Mouse (Mus musculus) stomach, embryonic 15.5 days (tissue): ENCODE measurements around the gene Gm43518. TPM values are rescaled to one million over a fixed set of nuclear protein-coding genes. Genes with fewer than 3 reads are reported as not detected.

Experiments
- ATAC-seq: fragments of 200-750 bp; cut with Nextera tagmentation; 2 replicates; pipeline ENCODE4 v1.8.0; 2017; ENCODE audit warnings: low read depth, moderate number of reproducible peaks, moderate TSS enrichment; ENCODE audit not compliant: insufficient read depth, low FRiP score
- H3K27ac ChIP-seq: fragments of 300-500 bp; sonication (generic); 2 replicates; pipeline ENCODE4 v1.5.1; 2015; ENCODE audit warnings: mild to moderate bottlenecking, inconsistent platforms
- H3K27me3 ChIP-seq: fragments of 300-500 bp; sonication (generic); replicated peaks from 2 replicates; pipeline ENCODE4 v1.6.1; 2015; ENCODE audit warnings: inconsistent platforms
- H3K36me3 ChIP-seq: fragments of 300-500 bp; sonication (generic); 2 replicates; pipeline ENCODE4 v1.6.1; 2015; ENCODE audit warnings: inconsistent platforms
- H3K4me1 ChIP-seq: fragments of 300-500 bp; sonication (generic); 2 replicates; pipeline ENCODE4 v1.6.1; 2015; ENCODE audit warnings: inconsistent platforms
- H3K4me2 ChIP-seq: fragments of 300-500 bp; sonication (generic); 2 replicates; pipeline ENCODE4 v1.6.1; 2015; ENCODE audit warnings: mild to moderate bottlenecking, inconsistent platforms
- H3K4me3 ChIP-seq: fragments of 300-500 bp; sonication (generic); replicated peaks from 2 replicates; pipeline ENCODE4 v1.5.1; 2015; ENCODE audit warnings: inconsistent platforms
- H3K9ac ChIP-seq: fragments of 300-500 bp; sonication (generic); 2 replicates; pipeline ENCODE4 v1.6.1; 2015; ENCODE audit warnings: inconsistent platforms
- H3K9me3 ChIP-seq: fragments of 300-500 bp; sonication (generic); 2 replicates; pipeline ENCODE4 v1.6.1; 2016; ENCODE audit warnings: inconsistent platforms
- WGBS: fragments of 180-500 bp; shearing (Covaris S2); methylation state at CpG from one replicate; pipeline ENCODE4 v1.1.7; 2015; 5-methylcytosine and 5-hydroxymethylcytosine counted together
- polyA plus RNA-seq: library from polyadenylated mRNA; unstranded; fragments of >200 nt; fragmentation: Nextera tagmentation; extraction: Ambion mirVana; gene quantifications from 2 replicates; pipeline ENCODE4 v1.2.1, GENCODE M21; 2015

Gene Gm43518
- polyA plus RNA-seq, 1 experiment from 2014 or later = 2.4 TPM

DNA sequence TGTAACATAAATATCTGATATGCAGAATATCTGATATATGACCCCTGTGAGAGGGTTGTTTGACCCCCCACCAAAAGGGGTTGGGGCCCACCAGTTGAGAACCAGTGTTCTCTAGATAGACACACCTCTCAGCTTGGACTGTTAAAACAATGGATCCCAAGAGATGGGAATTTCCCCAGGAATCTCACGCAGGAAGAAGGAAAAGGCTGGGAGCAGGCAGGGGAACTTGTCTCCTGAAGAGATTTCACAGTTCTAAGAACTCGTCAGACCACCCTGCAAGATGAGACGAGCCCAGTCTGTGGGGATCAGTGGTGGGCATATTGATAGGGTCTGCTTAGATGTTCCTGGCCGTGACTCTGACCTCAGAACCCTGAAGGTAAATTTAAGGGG is 52.8 kb downstream of the Gm43518 start:
- Histone ChIP-seq H3K27ac (0 out of 2 replicates have a peak overlapping the region, but pooled peaks have one; percentile 7), H3K9ac (no peak overlapping the region), H3K36me3 (no peaks in the 10 kb centered on the region), H3K9me3 (no peaks in the 10 kb centered on the region), H3K27me3 (no peaks in the 10 kb centered on the region), H3K4me2 (peak overlapping the region; percentile 4; the same call in 1 of the 2 replicates), H3K4me3 (no peak overlapping the region), H3K4me1 (peaks cover 8% of the 10 kb centered on the region)
- ATAC-seq = no peak
- 57% methylated on average over 4 of the region's 4 CpGs for WGBS

DNA sequence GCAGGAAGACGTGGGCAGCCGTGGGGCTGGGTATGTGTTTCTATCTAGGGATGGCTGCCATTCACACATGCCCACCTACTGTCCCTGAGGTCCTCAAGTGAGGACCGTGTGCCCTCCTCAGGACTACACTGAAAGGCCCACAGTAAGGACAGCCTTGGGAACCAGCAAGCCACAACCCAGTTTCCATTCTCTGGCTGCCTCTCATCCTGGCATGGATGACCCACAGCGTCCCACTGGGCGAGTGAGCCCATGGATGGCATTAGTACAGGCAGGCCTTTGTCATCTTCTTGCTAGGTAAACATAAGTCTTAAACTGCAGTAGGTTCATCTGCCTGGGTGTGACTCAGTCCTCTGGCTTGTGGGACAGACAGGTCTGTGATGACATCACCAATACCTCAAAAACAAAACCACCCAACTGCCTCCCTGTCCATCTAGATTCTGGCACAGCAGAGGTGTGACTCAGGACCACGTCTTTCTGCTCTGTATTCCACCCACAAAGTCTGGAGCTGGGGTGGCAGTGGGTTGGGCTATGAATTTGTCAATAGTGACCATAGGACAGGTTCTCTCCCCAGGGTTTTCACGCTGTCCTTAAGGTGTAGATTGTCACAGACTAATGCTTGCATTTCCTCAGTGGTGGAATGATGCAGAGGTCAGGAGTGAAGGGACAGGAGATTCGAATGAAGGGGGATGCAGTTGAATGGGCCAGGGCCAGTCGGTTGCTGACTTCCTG is 53.5 kb downstream of the Gm43518 start:
- H3K27me3 ChIP-seq = no peaks in the 10 kb centered on the region
- no peak overlapping the region for H3K4me3 ChIP-seq
- no peak overlapping the region for H3K4me2 ChIP-seq
- no peaks in the 10 kb centered on the region for H3K36me3 ChIP-seq
- H3K9me3 ChIP-seq = no peaks in the 10 kb centered on the region
- no peak for ATAC-seq
- H3K4me1 ChIP-seq = peaks cover 12% of the 10 kb centered on the region
- H3K27ac ChIP-seq = 0 out of 2 replicates have a peak overlapping the region, but pooled peaks have one; percentile 7
- 74% methylated on average over 9 of the region's 9 CpGs for WGBS
- no peak overlapping the region for H3K9ac ChIP-seq

GRCm38 (mm10) chr5:123981250-123981554 is 54.0 kb downstream of the Gm43518 start:
- Histone ChIP-seq H3K36me3 (no peaks in the 10 kb centered on the region), H3K27ac (no peak overlapping the region), H3K9ac (no peak overlapping the region), H3K4me2 (no peak overlapping the region), H3K9me3 (no peaks in the 10 kb centered on the region), H3K27me3 (no peaks in the 10 kb centered on the region), H3K4me1 (peaks cover 12% of the 10 kb centered on the region), H3K4me3 (no peak overlapping the region)
- WGBS = 69% methylated on average over 6 of the region's 6 CpGs
- ATAC-seq = no peak

DNA sequence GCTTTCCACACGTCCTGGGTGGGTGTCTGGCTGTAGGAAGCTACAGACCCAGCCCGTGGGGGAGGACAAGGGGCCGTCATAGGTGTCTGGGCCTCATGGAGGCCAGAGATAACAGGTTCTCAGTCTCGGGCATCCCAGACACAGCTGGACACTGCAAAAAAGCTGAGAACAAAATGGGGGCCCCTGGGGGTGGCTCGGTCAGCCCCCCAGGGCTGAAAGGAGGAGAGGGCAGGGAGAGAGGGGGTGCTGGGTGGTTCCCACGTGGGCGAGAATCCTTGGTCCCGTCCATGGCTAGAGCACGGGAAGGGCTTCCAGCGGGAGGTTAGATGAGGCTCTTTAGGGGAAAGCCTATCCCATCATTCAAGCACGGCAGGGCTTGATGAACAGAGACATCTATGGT is 55.6 kb downstream of the Gm43518 start:
- Histone ChIP-seq H3K36me3 (no peaks in the 10 kb centered on the region), H3K4me3 (no peak overlapping the region), H3K9ac (no peak overlapping the region), H3K4me2 (no peak overlapping the region), H3K9me3 (no peaks in the 10 kb centered on the region), H3K27me3 (no peaks in the 10 kb centered on the region), H3K27ac (no peak overlapping the region), H3K4me1 (peaks cover 16% of the 10 kb centered on the region)
- 70% methylated on average over 11 of the region's 11 CpGs for WGBS
- ATAC-seq = no peak

- Histone ChIP-seq H3K4me1 (peaks cover 19% of the 10 kb centered on the region), H3K4me3 (no peak overlapping the region), H3K9ac (no peak overlapping the region), H3K27me3 (no peaks in the 10 kb centered on the region), H3K27ac (no peak overlapping the region), H3K9me3 (no peaks in the 10 kb centered on the region), H3K4me2 (no peak overlapping the region), H3K36me3 (no peaks in the 10 kb centered on the region)
- WGBS = 74% methylated on average over 9 of the region's 9 CpGs
- ATAC-seq = no peak
Measured at GRCm38 (mm10) chr5:123985434-123985833, 58.2 kb downstream of the Gm43518 start.

GRCm38 (mm10) chr5:123986925-123987324 is 59.7 kb downstream of the Gm43518 start:
- Histone ChIP-seq H3K27me3 (no peaks in the 10 kb centered on the region), H3K9ac (no peak overlapping the region), H3K4me3 (no peak overlapping the region), H3K36me3 (no peaks in the 10 kb centered on the region), H3K4me1 (peaks cover 27% of the 10 kb centered on the region), H3K9me3 (no peaks in the 10 kb centered on the region), H3K27ac (peak overlapping the region; percentile 81), H3K4me2 (no peak overlapping the region)
- ATAC-seq = peak; percentile 55; the same call in 1 of the 2 replicates
- 30% methylated on average over 2 of the region's 2 CpGs for WGBS

GRCm38 (mm10) chr5:123987511-123987910 is 60.3 kb downstream of the Gm43518 start:
- H3K36me3 ChIP-seq = no peaks in the 10 kb centered on the region
- no peak overlapping the region for H3K4me3 ChIP-seq
- no peaks in the 10 kb centered on the region for H3K27me3 ChIP-seq
- no peak for ATAC-seq
- peaks cover 32% of the 10 kb centered on the region for H3K4me1 ChIP-seq
- 66% methylated on average over 4 of the region's 4 CpGs for WGBS
- peak overlapping the region; percentile 81 for H3K27ac ChIP-seq
- no peak overlapping the region for H3K9ac ChIP-seq
- H3K9me3 ChIP-seq = no peaks in the 10 kb centered on the region
- H3K4me2 ChIP-seq = no peak overlapping the region

Other genes with a start within 250 kb of the Gm43518 start
- gene Clip1, start 242.8 kb upstream of the Gm43518 start, polyA plus RNA-seq = 41.3 and 41.4 TPM in 2 replicates
- gene Zcchc8, start 206.3 kb upstream of the Gm43518 start, polyA plus RNA-seq = 65.8 and 73.7 TPM in 2 replicates
- gene Rsrc2, start 178.0 kb upstream of the Gm43518 start, polyA plus RNA-seq = 111 and 117 TPM in 2 replicates
- gene Kntc1, start 177.7 kb upstream of the Gm43518 start, polyA plus RNA-seq = 22.7 and 24.9 TPM in 2 replicates
- gene Hcar2, start 61.9 kb upstream of the Gm43518 start, polyA plus RNA-seq = 1.9 and 4.4 TPM in 2 replicates
- gene Hcar1, start 47.4 kb upstream of the Gm43518 start, polyA plus RNA-seq = 3.8 and 4.6 TPM in 2 replicates
- 127 and 129 TPM in 2 replicates for gene Denr, start 20.2 kb upstream of the Gm43518 start, polyA plus RNA-seq
- 5.6 and 7.0 TPM in 2 replicates for gene Ccdc62, start 3.3 kb downstream of the Gm43518 start, polyA plus RNA-seq
- 24.0 and 27.0 TPM in 2 replicates for gene Hip1r, start 46.2 kb downstream of the Gm43518 start, polyA plus RNA-seq
- 36.2 and 37.1 TPM in 2 replicates for gene Vps37b, start 104.9 kb downstream of the Gm43518 start, polyA plus RNA-seq
- gene Abcb9, start 168.4 kb downstream of the Gm43518 start, polyA plus RNA-seq = 3.4 TPM in 2 replicates
- 24.2 and 25.7 TPM in 2 replicates for gene Ogfod2, start 184.9 kb downstream of the Gm43518 start, polyA plus RNA-seq
- 101 and 102 TPM in 2 replicates for gene Arl6ip4, start 188.7 kb downstream of the Gm43518 start, polyA plus RNA-seq